In genomic region chr7:112503917-112504316, GRCm38 (mm10) we compare ENCODE assay signal across 17 mouse cellular contexts.
DNase-seq lines count a peak whose midpoint lies in the region; ATAC-seq and TF ChIP-seq lines count a peak whose summit lies in the region.
"Had no signal": no experiment of that assay in that cellular context is flagged by ENCODE, and none has a peak within 500 bp of the region (broad histone marks: within the 10 kb centered on the region; RNA-seq: fewer than 3 reads in every experiment).

No protein-coding gene starts in this region.

- H3K4me1 ChIP-seq in forebrain, embryonic 10.5 days = peaks cover 54% of the 10 kb centered on the region
- peaks cover 22% of the 10 kb centered on the region for H3K4me1 ChIP-seq in forebrain, embryonic 13.5 days
- H3K4me1 ChIP-seq in lung, embryonic 14.5 days (ENCODE audit: insufficient read depth) = peaks cover 36% of the 10 kb centered on the region
- H3K4me1 ChIP-seq in lung, postnatal 0 days (ENCODE audit: insufficient read depth, low read depth, low read length) = peaks cover 11% of the 10 kb centered on the region; the same call in 1 of the 2 replicates
- peaks cover 49% of the 10 kb centered on the region for H3K4me1 ChIP-seq in stomach, embryonic 15.5 days

- no peak for TF ChIP-seq CTCF in lung, embryonic 14.5 days (IDR thresholded peaks at IDR 0.05; ENCODE audit: low read depth)
- no peak for TF ChIP-seq CTCF in lung, postnatal 0 days (IDR thresholded peaks at IDR 0.05)

- peak overlapping the region; percentile 79; the same call in 1 of the 2 replicates for H3K27ac ChIP-seq in forebrain, embryonic 10.5 days
- no peak overlapping the region for H3K27ac ChIP-seq in forebrain, embryonic 13.5 days
- H3K27ac ChIP-seq in lung, embryonic 14.5 days (ENCODE audit: low read depth) = peak overlapping the region; percentile 87; the same call in 1 of the 2 replicates
- H3K27ac ChIP-seq in lung, postnatal 0 days (ENCODE audit: low read length) = no peak overlapping the region
- H3K27ac ChIP-seq in stomach, embryonic 15.5 days = peak overlapping the region; percentile 96
- H3K27ac ChIP-seq: liver, embryonic 15.5 days; macrophage; midbrain, embryonic 15.5 days had no signal

- TF ChIP-seq EP300 in lung, postnatal 0 days (IDR thresholded peaks at IDR 0.05) = no peak

- no peak overlapping the region for H3K4me2 ChIP-seq in forebrain, embryonic 13.5 days
- H3K4me2 ChIP-seq in lung, embryonic 14.5 days = no peak overlapping the region
- H3K4me2 ChIP-seq in lung, postnatal 0 days (replicated peaks; ENCODE audit: low read depth, low read length) = no peak overlapping the region
- H3K4me2 ChIP-seq in stomach, embryonic 15.5 days = no peak overlapping the region
- H3K4me2 ChIP-seq: liver, embryonic 15.5 days; midbrain, embryonic 15.5 days; neural tube, embryonic 12.5 days had no signal

- 88% methylated on average over 3 of the region's 3 CpGs for WGBS in forebrain, embryonic 10.5 days
- WGBS in forebrain, embryonic 13.5 days = 87% methylated on average over 3 of the region's 3 CpGs
- 65% methylated on average over 3 of the region's 3 CpGs for WGBS in lung, embryonic 14.5 days
- 44% methylated on average over 3 of the region's 3 CpGs for WGBS in lung, postnatal 0 days
- WGBS in stomach, embryonic 15.5 days = 40% methylated on average over 3 of the region's 3 CpGs

- no peak overlapping the region for H3K9ac ChIP-seq in forebrain, embryonic 13.5 days
- H3K9ac ChIP-seq in lung, embryonic 14.5 days = no peak overlapping the region
- H3K9ac ChIP-seq in lung, postnatal 0 days (replicated peaks; ENCODE audit: low read depth) = no peak overlapping the region
- no peak overlapping the region for H3K9ac ChIP-seq in stomach, embryonic 15.5 days
- H3K9ac ChIP-seq: liver, embryonic 15.5 days; midbrain, embryonic 15.5 days; neural tube, embryonic 12.5 days had no signal

- no peak for ATAC-seq in forebrain, embryonic 13.5 days
- no peak for ATAC-seq in lung, embryonic 14.5 days (ENCODE audit: insufficient read depth)
- ATAC-seq in lung, postnatal 0 days = no peak
- peak; percentile 72 to 78 for ATAC-seq in hematopoietic stem cell, adult 5-6 weeks (replicated peaks in 1 of 2; ENCODE audit: insufficient read depth in 1 of 2, low FRiP score in 2 of 2, low TSS enrichment in 1 of 2, low read depth in 1 of 2, poor library complexity in 2 of 2, severe bottlenecking in 2 of 2)
- no peak for ATAC-seq in stomach, embryonic 15.5 days (ENCODE audit: insufficient read depth, low FRiP score, low read depth)
- ATAC-seq: midbrain, embryonic 15.5 days; Patski had no signal

- no peaks in the 10 kb centered on the region for H3K9me3 ChIP-seq in forebrain, embryonic 10.5 days
- H3K9me3 ChIP-seq in forebrain, embryonic 13.5 days (replicated peaks) = no peaks in the 10 kb centered on the region
- no peaks in the 10 kb centered on the region for H3K9me3 ChIP-seq in lung, embryonic 14.5 days (ENCODE audit: low read depth, low read length)
- no peaks in the 10 kb centered on the region for H3K9me3 ChIP-seq in lung, postnatal 0 days (ENCODE audit: low read length)
- no peaks in the 10 kb centered on the region for H3K9me3 ChIP-seq in stomach, embryonic 15.5 days
- H3K9me3 ChIP-seq: liver, embryonic 15.5 days; midbrain, embryonic 15.5 days; neural tube, embryonic 12.5 days had no signal

- H3K36me3 ChIP-seq in forebrain, embryonic 10.5 days (replicated peaks) = no peaks in the 10 kb centered on the region
- no peaks in the 10 kb centered on the region for H3K36me3 ChIP-seq in forebrain, embryonic 13.5 days (ENCODE audit: poor library complexity, severe bottlenecking)
- no peaks in the 10 kb centered on the region for H3K36me3 ChIP-seq in lung, embryonic 14.5 days (ENCODE audit: insufficient read depth)
- H3K36me3 ChIP-seq in lung, postnatal 0 days (ENCODE audit: insufficient read depth, low read length) = no peaks in the 10 kb centered on the region
- H3K36me3 ChIP-seq in stomach, embryonic 15.5 days = no peaks in the 10 kb centered on the region
- H3K36me3 ChIP-seq: liver, embryonic 15.5 days; midbrain, embryonic 15.5 days; neural tube, embryonic 12.5 days had no signal

- no peak for DNase-seq in forebrain, embryonic 10.5 days (ENCODE audit: extremely low spot score, low spot score)
- DNase-seq in lung, embryonic 14.5 days = no peak
- DNase-seq in lung, postnatal 0 days (ENCODE audit: low spot score) = no peak
- no peak for DNase-seq in right cerebral cortex, postnatal 14 days
- DNase-seq in retina, embryonic 14.5 days (ENCODE audit: low spot score) = no peak
- DNase-seq: cerebellum, adult 11 months; kidney, adult 18-20 months; retina, postnatal 1 day; thymus, postnatal 25 days had no signal

- H3K27me3 ChIP-seq in forebrain, embryonic 10.5 days (ENCODE audit: poor library complexity, severe bottlenecking) = 0 out of 2 replicates have a peak, but pooled peaks cover 2% of the 10 kb centered on the region
- no peaks in the 10 kb centered on the region for H3K27me3 ChIP-seq in forebrain, embryonic 13.5 days
- no peaks in the 10 kb centered on the region for H3K27me3 ChIP-seq in lung, embryonic 14.5 days (ENCODE audit: insufficient read depth, low read length)
- no peaks in the 10 kb centered on the region for H3K27me3 ChIP-seq in lung, postnatal 0 days (replicated peaks; ENCODE audit: insufficient read depth, low read length)
- H3K27me3 ChIP-seq in stomach, embryonic 15.5 days (replicated peaks) = no peaks in the 10 kb centered on the region
- H3K27me3 ChIP-seq: liver, embryonic 15.5 days; midbrain, embryonic 15.5 days; neural tube, embryonic 12.5 days; Patski had no signal

- H3K4me3 ChIP-seq in forebrain, embryonic 10.5 days = no peak overlapping the region
- no peak overlapping the region for H3K4me3 ChIP-seq in forebrain, embryonic 13.5 days
- H3K4me3 ChIP-seq in lung, embryonic 14.5 days (ENCODE audit: low read depth, low read length) = no peak overlapping the region
- no peak overlapping the region for H3K4me3 ChIP-seq in lung, postnatal 0 days (ENCODE audit: low read depth, low read length)
- no peak overlapping the region for H3K4me3 ChIP-seq in stomach, embryonic 15.5 days (replicated peaks)
- H3K4me3 ChIP-seq: liver, embryonic 15.5 days; midbrain, embryonic 15.5 days; neural tube, embryonic 12.5 days had no signal

Comparison
In these comparisons a context has a peak if more than half of its experiments do, and no peak if none do; other contexts are left out.
1. H3K27ac ChIP-seq: peak in forebrain, embryonic 10.5 days (single experiment), lung, embryonic 14.5 days (single experiment) and stomach, embryonic 15.5 days (single experiment); none in forebrain, embryonic 13.5 days (single experiment) and lung, postnatal 0 days (single experiment).
2. ATAC-seq: peak in hematopoietic stem cell, adult 5-6 weeks (2 of 2); none in forebrain, embryonic 13.5 days (single experiment), lung, embryonic 14.5 days (single experiment), lung, postnatal 0 days (single experiment) and stomach, embryonic 15.5 days (single experiment).